Mouse (Mus musculus): ENCODE data around the gene Col27a1. TPM values are rescaled to one million over a fixed set of nuclear protein-coding genes. Genes with fewer than 3 reads are reported as not detected.

Gene Col27a1
- 0.85 and 1.6 TPM in 2 replicates for polyA plus RNA-seq (2015; fragmentation: Nextera tagmentation; extraction: Ambion mirVana)

- peak; percentile 26 for ATAC-seq
- Histone ChIP-seq H3K27ac (no peak within 1 kb of the TSS), H3K27me3 (peaks cover 54% of the 10 kb centered on the region), H3K4me3 (peak within 1 kb of the TSS; percentile 71), H3K9ac (peak within 1 kb of the TSS; percentile 52), H3K4me2 (peak within 1 kb of the TSS; percentile 100), H3K4me1 (peaks cover 30% of the 10 kb centered on the region), H3K9me3 (replicated peaks) (no peaks in the 10 kb centered on the region), H3K36me3 (ENCODE audit: poor library complexity, severe bottlenecking) (no peaks in the 10 kb centered on the region)
- under 1% methylated on average over 61 of the region's 61 CpGs for WGBS
Observed at GRCm38 (mm10) chr4:63213907-63214621, at the start of gene Col27a1. Col27a1 (plus strand) TSS chr4:63214004.

- Histone ChIP-seq H3K27ac (no peak overlapping the region), H3K4me2 (no peak overlapping the region)
- 86% methylated on average over 4 of the region's 4 CpGs for WGBS
Observed at GRCm38 (mm10) chr4:63165636-63166035, 48.2 kb upstream of the Col27a1 start.

GRCm38 (mm10) chr4:63166323-63166722 lies 47.5 kb upstream of the Col27a1 start:
- H3K4me3 ChIP-seq, result no peak overlapping the region
- H3K9ac ChIP-seq, result no peak overlapping the region
- no peak overlapping the region for H3K27ac ChIP-seq
- H3K9me3 ChIP-seq (replicated peaks), result no peaks in the 10 kb centered on the region
- 87% methylated on average over 5 of the region's 5 CpGs for WGBS
- H3K36me3 ChIP-seq (ENCODE audit: poor library complexity, severe bottlenecking), result no peaks in the 10 kb centered on the region
- ATAC-seq, result no peak
- H3K4me2 ChIP-seq, result no peak overlapping the region
- no peaks in the 10 kb centered on the region for H3K4me1 ChIP-seq
- peaks cover 9% of the 10 kb centered on the region for H3K27me3 ChIP-seq

More at GRCm38 (mm10) chr4:63165636-63166035, 48.2 kb upstream of the Col27a1 start:
- Histone ChIP-seq H3K9ac (no peak overlapping the region), H3K9me3 (replicated peaks) (no peaks in the 10 kb centered on the region), H3K36me3 (ENCODE audit: poor library complexity, severe bottlenecking) (no peaks in the 10 kb centered on the region), H3K4me1 (no peaks in the 10 kb centered on the region), H3K27me3 (0 out of 2 replicates have a peak, but pooled peaks cover 2% of the 10 kb centered on the region), H3K4me3 (no peak overlapping the region)
- no peak for ATAC-seq

- Histone ChIP-seq H3K9me3 (replicated peaks) (no peaks in the 10 kb centered on the region), H3K9ac (no peak overlapping the region), H3K36me3 (ENCODE audit: poor library complexity, severe bottlenecking) (no peaks in the 10 kb centered on the region), H3K27me3 (peaks cover 16% of the 10 kb centered on the region), H3K4me1 (no peaks in the 10 kb centered on the region), H3K27ac (no peak overlapping the region), H3K4me3 (no peak overlapping the region), H3K4me2 (no peak overlapping the region)
- ATAC-seq, result no peak
- 89% methylated on average over 4 of the region's 4 CpGs for WGBS
Observed at GRCm38 (mm10) chr4:63170061-63170460, 43.7 kb upstream of the Col27a1 start.

- no peaks in the 10 kb centered on the region for H3K4me1 ChIP-seq
Observed at GRCm38 (mm10) chr4:63171122-63171521, 42.7 kb upstream of the Col27a1 start.

GRCm38 (mm10) chr4:63171969-63172685 lies 41.7 kb upstream of the Col27a1 start, which contains the start of gene Kif12:
Kif12 (minus strand) TSS chr4:63172131.
- Histone ChIP-seq H3K4me1 (no peaks in the 10 kb centered on the region), H3K36me3 (ENCODE audit: poor library complexity, severe bottlenecking) (no peaks in the 10 kb centered on the region), H3K4me3 (no peak within 1 kb of the TSS), H3K9me3 (replicated peaks) (no peaks in the 10 kb centered on the region), H3K4me2 (no peak within 1 kb of the TSS), H3K27ac (no peak within 1 kb of the TSS), H3K9ac (no peak within 1 kb of the TSS), H3K27me3 (peaks cover 16% of the 10 kb centered on the region)
- WGBS, result 84% methylated on average over 4 of the region's 4 CpGs
- ATAC-seq, result no peak

More at GRCm38 (mm10) chr4:63171122-63171521, 42.7 kb upstream of the Col27a1 start:
- H3K27ac ChIP-seq, result no peak overlapping the region
- WGBS, result 63% methylated on average over 24 of the region's 24 CpGs
- no peak overlapping the region for H3K4me3 ChIP-seq
- H3K9ac ChIP-seq, result no peak overlapping the region
- no peak for ATAC-seq
- H3K36me3 ChIP-seq (ENCODE audit: poor library complexity, severe bottlenecking), result no peaks in the 10 kb centered on the region
- no peak overlapping the region for H3K4me2 ChIP-seq
- H3K27me3 ChIP-seq, result peaks cover 16% of the 10 kb centered on the region
- H3K9me3 ChIP-seq (replicated peaks), result no peaks in the 10 kb centered on the region

- Histone ChIP-seq H3K4me2 (no peak overlapping the region), H3K9ac (no peak overlapping the region), H3K4me1 (peaks cover 6% of the 10 kb centered on the region), H3K4me3 (no peak overlapping the region), H3K9me3 (replicated peaks) (no peaks in the 10 kb centered on the region), H3K27me3 (no peaks in the 10 kb centered on the region), H3K36me3 (ENCODE audit: poor library complexity, severe bottlenecking) (no peaks in the 10 kb centered on the region), H3K27ac (no peak overlapping the region)
- 8% methylated on average over 5 of the region's 5 CpGs for WGBS
- ATAC-seq, result peak; percentile 90
Observed at GRCm38 (mm10) chr4:63181556-63181955, 32.2 kb upstream of the Col27a1 start.

GRCm38 (mm10) chr4:63186281-63186870 lies 27.4 kb upstream of the Col27a1 start:
- WGBS, result 19% methylated on average over 21 of the region's 21 CpGs
- peak overlapping the region; percentile 24 for H3K4me2 ChIP-seq

GRCm38 (mm10) chr4:63191641-63192040 lies 22.2 kb upstream of the Col27a1 start:
- Histone ChIP-seq H3K27ac (no peak overlapping the region), H3K36me3 (ENCODE audit: poor library complexity, severe bottlenecking) (no peaks in the 10 kb centered on the region), H3K4me3 (no peak overlapping the region), H3K9ac (no peak overlapping the region), H3K9me3 (replicated peaks) (no peaks in the 10 kb centered on the region), H3K4me2 (no peak overlapping the region), H3K4me1 (peaks cover 6% of the 10 kb centered on the region), H3K27me3 (no peaks in the 10 kb centered on the region)
- 82% methylated on average over 5 of the region's 5 CpGs for WGBS
- ATAC-seq, result no peak

More at GRCm38 (mm10) chr4:63186281-63186870, 27.4 kb upstream of the Col27a1 start:
- no peaks in the 10 kb centered on the region for H3K36me3 ChIP-seq (ENCODE audit: poor library complexity, severe bottlenecking)
- no peak overlapping the region for H3K9ac ChIP-seq
- H3K9me3 ChIP-seq (replicated peaks), result no peaks in the 10 kb centered on the region
- ATAC-seq, result peak; percentile 60
- no peak overlapping the region for H3K27ac ChIP-seq
- H3K4me1 ChIP-seq, result peaks cover 13% of the 10 kb centered on the region
- H3K4me3 ChIP-seq, result no peak overlapping the region
- no peaks in the 10 kb centered on the region for H3K27me3 ChIP-seq

GRCm38 (mm10) chr4:63194366-63194765 lies 19.4 kb upstream of the Col27a1 start:
- 88% methylated on average over 2 of the region's 2 CpGs for WGBS
- no peak for ATAC-seq
- no peaks in the 10 kb centered on the region for H3K9me3 ChIP-seq (replicated peaks)
- H3K4me2 ChIP-seq, result no peak overlapping the region
- no peaks in the 10 kb centered on the region for H3K27me3 ChIP-seq
- no peaks in the 10 kb centered on the region for H3K36me3 ChIP-seq (ENCODE audit: poor library complexity, severe bottlenecking)
- no peak overlapping the region for H3K4me3 ChIP-seq
- H3K27ac ChIP-seq, result no peak overlapping the region
- 0 out of 2 replicates have a peak, but pooled peaks cover 3% of the 10 kb centered on the region for H3K4me1 ChIP-seq
- no peak overlapping the region for H3K9ac ChIP-seq

- WGBS, result 93% methylated on average over 5 of the region's 5 CpGs
- H3K4me1 ChIP-seq, result no peaks in the 10 kb centered on the region
- H3K27ac ChIP-seq, result no peak overlapping the region
- H3K4me2 ChIP-seq, result no peak overlapping the region
- H3K9ac ChIP-seq, result no peak overlapping the region
- ATAC-seq, result no peak
- no peaks in the 10 kb centered on the region for H3K9me3 ChIP-seq (replicated peaks)
- no peaks in the 10 kb centered on the region for H3K36me3 ChIP-seq (ENCODE audit: poor library complexity, severe bottlenecking)
- no peaks in the 10 kb centered on the region for H3K27me3 ChIP-seq
- H3K4me3 ChIP-seq, result no peak overlapping the region
Observed at GRCm38 (mm10) chr4:63199366-63199765, 14.4 kb upstream of the Col27a1 start.

- Histone ChIP-seq H3K4me1 (no peaks in the 10 kb centered on the region), H3K4me3 (no peak overlapping the region), H3K9me3 (replicated peaks) (no peaks in the 10 kb centered on the region), H3K9ac (no peak overlapping the region), H3K4me2 (no peak overlapping the region), H3K27me3 (no peaks in the 10 kb centered on the region), H3K36me3 (ENCODE audit: poor library complexity, severe bottlenecking) (no peaks in the 10 kb centered on the region), H3K27ac (no peak overlapping the region)
- 89% methylated on average over 7 of the region's 7 CpGs for WGBS
- ATAC-seq, result no peak
Observed at GRCm38 (mm10) chr4:63203874-63204273, 9.9 kb upstream of the Col27a1 start.
